Mouse (Mus musculus): ENCODE measurements at regions not wholly inside any gene's neighbourhood (a gene's known extent, or its start where the extent isn't known, plus 50 kb on each side); places are given as distances from the start of the nearest gene placed in this dataset.

- TF ChIP-seq HCFC1 (IDR thresholded peaks at IDR 0.05; ENCODE audit: low read depth, low read length) (no peak), E2F4 (IDR thresholded peaks at IDR 0.05; ENCODE audit: insufficient replicate concordance, low read depth, low read length) (no peak), CTCF (conservative IDR thresholded peaks at IDR 0.05 in 1 of 2, IDR thresholded peaks at IDR 0.05 in 1 of 2; ENCODE audit: low read depth in 2 of 2, low read length in 2 of 2) (no peak), CHD1 (IDR thresholded peaks at IDR 0.05; ENCODE audit: low read depth, low read length) (no peak), MAZ (IDR thresholded peaks at IDR 0.05; ENCODE audit: low read depth, low read length) (no peak), EP300 (IDR thresholded peaks at IDR 0.05; ENCODE audit: low read length) (no peak), POLR2A (IDR thresholded peaks at IDR 0.05; ENCODE audit: low read depth, low read length) (no peak), NELFE (IDR thresholded peaks at IDR 0.05; ENCODE audit: low read depth, low read length) (no peak), ZMIZ1 (IDR thresholded peaks at IDR 0.05; ENCODE audit: low read depth, low read length) (no peak), USF2 (conservative IDR thresholded peaks at IDR 0.05; ENCODE audit: low read depth, low read length) (no peak), ZNF384 (IDR thresholded peaks at IDR 0.05; ENCODE audit: low read depth, low read length) (no peak), POLR2AphosphoS2 (IDR thresholded peaks at IDR 0.05; ENCODE audit: low read depth, low read length) (no peak), RCOR1 (conservative IDR thresholded peaks at IDR 0.05; ENCODE audit: low read depth, low read length) (no peak), BHLHE40 (IDR thresholded peaks at IDR 0.05; ENCODE audit: low read depth, low read length) (no peak)
Observed at GRCm38 (mm10) chrX:12825262-12825661, 63.4 kb upstream of the Med14 start.
